Mouse (Mus musculus): ENCODE measurements around the gene Zfp213.
"Not testable (repeated sequence)": the region's sequence is repeated elsewhere in the genome, so short reads cannot be mapped to it uniquely, and the experiment has no call there.

Gene Zfp213

GRCm38 (mm10) chr17:23544766-23545165 lies 19.3 kb downstream of the Zfp213 start:
- no peak for DNase-seq (ENCODE audit: low spot score in 2 of 2)

GRCm38 (mm10) chr17:23543983-23544382 lies 20.1 kb downstream of the Zfp213 start:
- no peak for DNase-seq (ENCODE audit: low spot score in 2 of 2)

GRCm38 (mm10) chr17:23543325-23543724 lies 20.7 kb downstream of the Zfp213 start:
- DNase-seq (ENCODE audit: low spot score in 2 of 2), result no peak

- peak in 1 of 2 experiments; percentile 2 for DNase-seq (ENCODE audit: low spot score in 2 of 2)
Measured at GRCm38 (mm10) chr17:23542835-23543234, 21.2 kb downstream of the Zfp213 start.

- DNase-seq (ENCODE audit: low spot score in 2 of 2), result peak in 1 of 2 experiments; percentile 7
Measured at GRCm38 (mm10) chr17:23542004-23542720, 21.9 kb downstream of the Zfp213 start.

- peak; percentile 6 to 45 for DNase-seq (ENCODE audit: low spot score in 2 of 2)
Measured at GRCm38 (mm10) chr17:23540605-23541475, 23.2 kb downstream of the Zfp213 start.

- peak in 1 of 2 experiments; percentile 2 for DNase-seq (ENCODE audit: low spot score in 2 of 2)
Measured at GRCm38 (mm10) chr17:23540106-23540505, 23.9 kb downstream of the Zfp213 start.

GRCm38 (mm10) chr17:23539608-23540007 lies 24.4 kb downstream of the Zfp213 start:
- no peak for DNase-seq (ENCODE audit: low spot score in 2 of 2)

- DNase-seq (ENCODE audit: low spot score in 2 of 2), result peak in 1 of 2 experiments; percentile 6
Measured at GRCm38 (mm10) chr17:23538299-23539015, 25.6 kb downstream of the Zfp213 start.

GRCm38 (mm10) chr17:23537554-23538255 lies 26.3 kb downstream of the Zfp213 start:
- DNase-seq (ENCODE audit: low spot score in 2 of 2), result no peak

- not testable (repeated sequence) for DNase-seq (ENCODE audit: low spot score in 2 of 2)
Measured at GRCm38 (mm10) chr17:23535046-23535788, 28.8 kb downstream of the Zfp213 start.

- not testable (repeated sequence) for DNase-seq (ENCODE audit: low spot score in 2 of 2)
Measured at GRCm38 (mm10) chr17:23533591-23534490, 30.2 kb downstream of the Zfp213 start.

GRCm38 (mm10) chr17:23531408-23531807 lies 32.6 kb downstream of the Zfp213 start:
- not testable (repeated sequence) for DNase-seq (ENCODE audit: low spot score in 2 of 2)

GRCm38 (mm10) chr17:23522941-23523732 lies 40.9 kb downstream of the Zfp213 start:
- DNase-seq (ENCODE audit: low spot score in 2 of 2), result not testable (repeated sequence)

GRCm38 (mm10) chr17:23518701-23519423 lies 45.2 kb downstream of the Zfp213 start:
- DNase-seq (ENCODE audit: low spot score in 2 of 2), result no peak

Data from frontal cortex, postnatal 14 days (tissue).